Mouse (Mus musculus): ENCODE results near the gene Lamc3. TPM values are rescaled to one million over a fixed set of nuclear protein-coding genes. Genes with fewer than 3 reads are reported as not detected.

Gene Lamc3
- 0.02 TPM for polyA plus RNA-seq (2012; fragmentation: generic; extraction: Trizol)
- long read RNA-seq, experiment 1, result 0 reads
- long read RNA-seq, experiment 2, partial matches to known transcripts, result 1 of 3 reads
- long read RNA-seq, experiment 2, other reads (novel, unspliced or antisense), result 2 of 3 reads

DNA sequence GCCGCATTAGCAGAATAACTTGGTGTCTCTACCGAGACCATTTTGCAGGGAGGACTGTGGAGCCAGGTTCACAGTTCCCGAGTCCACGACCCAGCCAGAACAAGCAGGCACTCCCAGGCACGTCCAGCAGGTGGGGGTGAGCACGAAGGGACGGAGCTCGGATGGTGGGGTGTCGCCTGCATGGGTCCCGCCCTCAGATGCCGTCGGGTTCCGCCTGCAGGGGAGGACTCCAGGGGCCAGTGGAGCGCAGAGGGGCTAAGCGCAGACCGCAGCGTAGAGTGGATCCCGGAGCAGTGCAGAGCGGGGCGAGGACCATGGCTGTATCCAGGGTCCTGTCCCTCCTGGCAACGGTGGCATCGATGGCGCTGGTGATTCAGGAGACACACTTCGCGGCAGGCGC lies at the start of gene Lamc3:
Gene Lamc3 (plus strand): TSS at position 262 of the 400 bp plus-strand sequence.
- no peaks in the 10 kb centered on the region for H3K79me2 ChIP-seq (ENCODE audit: control insufficient read depth, insufficient read depth)
- H3K4me3 ChIP-seq (ENCODE audit: insufficient read depth, poor library complexity, severe bottlenecking), result no peak within 1 kb of the TSS
- H3K27me3 ChIP-seq (ENCODE audit: control insufficient read depth, insufficient read depth, insufficient read length), result peaks cover 83% of the 10 kb centered on the region
- no peak within 1 kb of the TSS for H3ac ChIP-seq (ENCODE audit: control insufficient read depth, insufficient read length, low read depth)
- H3K36me3 ChIP-seq (ENCODE audit: control insufficient read depth, insufficient read depth), result no peaks in the 10 kb centered on the region
- H3K79me3 ChIP-seq (ENCODE audit: low read depth), result no peaks in the 10 kb centered on the region
- no peak for TF ChIP-seq MYOG (IDR thresholded peaks at IDR 0.05; ENCODE audit: control insufficient read depth, extremely low read depth, insufficient read length)
- TF ChIP-seq MYOD1 (IDR thresholded peaks at IDR 0.05; ENCODE audit: control insufficient read depth, insufficient read length, low read depth), result no peak
- no peak for TF ChIP-seq FOSL1 (IDR thresholded peaks at IDR 0.05; ENCODE audit: insufficient read depth, low read length, poor library complexity, severe bottlenecking)
- TF ChIP-seq CTCF (IDR thresholded peaks at IDR 0.05; ENCODE audit: control insufficient read depth, insufficient read depth, insufficient read length), result peak; percentile 48
- no peak for TF ChIP-seq USF1 (IDR thresholded peaks at IDR 0.05; ENCODE audit: low read depth)

DNA sequence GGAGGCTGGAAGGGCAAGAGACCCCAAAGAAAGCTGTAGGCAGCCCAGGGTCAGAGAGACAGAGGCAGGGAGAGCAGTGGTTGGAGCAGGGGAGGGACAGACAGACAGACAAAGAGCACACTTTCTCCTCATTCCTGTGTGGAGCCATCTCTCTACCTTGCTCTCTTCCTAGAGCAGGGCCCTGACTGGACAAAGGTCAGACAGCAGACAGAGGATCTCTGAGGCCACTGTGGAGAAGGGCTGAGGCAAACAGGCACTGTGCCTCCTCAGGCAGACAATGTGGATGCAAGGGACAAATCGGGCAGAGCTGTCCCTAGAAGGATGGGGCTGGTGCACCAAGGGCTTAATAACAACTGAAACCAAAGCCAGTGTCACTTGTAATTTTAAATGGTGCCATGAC lies 48.2 kb upstream of the Lamc3 start:
- no peak for TF ChIP-seq MYOD1 (IDR thresholded peaks at IDR 0.05; ENCODE audit: control insufficient read depth, insufficient read length, low read depth)
- no peak for TF ChIP-seq CTCF (IDR thresholded peaks at IDR 0.05; ENCODE audit: control insufficient read depth, insufficient read depth, insufficient read length)
- no peak for TF ChIP-seq MYOG (IDR thresholded peaks at IDR 0.05; ENCODE audit: control insufficient read depth, extremely low read depth, insufficient read length)
- no peak for TF ChIP-seq FOSL1 (IDR thresholded peaks at IDR 0.05; ENCODE audit: insufficient read depth, low read length, poor library complexity, severe bottlenecking)
- TF ChIP-seq MAX (IDR thresholded peaks at IDR 0.05), result no peak
- no peak for TF ChIP-seq USF1 (IDR thresholded peaks at IDR 0.05; ENCODE audit: low read depth)
- TF ChIP-seq CEBPB (IDR thresholded peaks at IDR 0.05; ENCODE audit: low read depth), result no peak
- Histone ChIP-seq H3K36me3 (ENCODE audit: control insufficient read depth, insufficient read depth) (no peaks in the 10 kb centered on the region), H3ac (ENCODE audit: control insufficient read depth, insufficient read length, low read depth) (no peak overlapping the region), H3K4me3 (ENCODE audit: insufficient read depth, poor library complexity, severe bottlenecking) (no peak overlapping the region), H3K79me2 (ENCODE audit: control insufficient read depth, insufficient read depth) (no peaks in the 10 kb centered on the region), H3K79me3 (ENCODE audit: low read depth) (no peaks in the 10 kb centered on the region), H3K27me3 (ENCODE audit: control insufficient read depth, insufficient read depth, insufficient read length) (peaks cover 29% of the 10 kb centered on the region)

DNA sequence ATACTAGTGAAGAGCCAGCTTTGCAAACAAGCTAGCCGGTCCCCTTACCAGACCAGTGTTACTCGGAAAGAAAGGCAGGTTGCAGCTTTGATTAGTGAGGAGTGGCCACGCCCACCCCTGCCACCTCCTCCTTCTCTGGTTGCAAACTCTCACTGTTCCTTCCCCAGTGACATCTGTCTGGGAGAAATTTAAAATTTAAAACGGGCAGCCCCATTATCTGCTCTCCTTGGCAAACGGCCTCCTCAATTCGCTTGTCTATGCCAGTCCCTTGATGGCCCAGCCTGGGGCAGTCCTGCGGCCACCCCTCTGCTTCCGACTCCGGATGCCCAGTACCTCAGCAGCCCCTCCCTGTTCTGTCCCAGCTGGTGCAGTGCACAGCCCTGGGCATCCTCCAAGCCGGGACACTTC lies 42.4 kb upstream of the Lamc3 start:
- no peak for TF ChIP-seq MYOG (IDR thresholded peaks at IDR 0.05; ENCODE audit: control insufficient read depth, extremely low read depth, insufficient read length)
- TF ChIP-seq CTCF (IDR thresholded peaks at IDR 0.05; ENCODE audit: control insufficient read depth, insufficient read depth, insufficient read length), result no peak
- TF ChIP-seq USF1 (IDR thresholded peaks at IDR 0.05; ENCODE audit: low read depth), result no peak
- TF ChIP-seq MYOD1 (IDR thresholded peaks at IDR 0.05; ENCODE audit: control insufficient read depth, insufficient read length, low read depth), result no peak
- no peak for TF ChIP-seq FOSL1 (IDR thresholded peaks at IDR 0.05; ENCODE audit: insufficient read depth, low read length, poor library complexity, severe bottlenecking)
- no peak for TF ChIP-seq MAX (IDR thresholded peaks at IDR 0.05)
- no peak for TF ChIP-seq CEBPB (IDR thresholded peaks at IDR 0.05; ENCODE audit: low read depth)
- Histone ChIP-seq H3ac (ENCODE audit: control insufficient read depth, insufficient read length, low read depth) (no peak overlapping the region), H3K79me2 (ENCODE audit: control insufficient read depth, insufficient read depth) (no peaks in the 10 kb centered on the region), H3K36me3 (ENCODE audit: control insufficient read depth, insufficient read depth) (no peaks in the 10 kb centered on the region), H3K27me3 (ENCODE audit: control insufficient read depth, insufficient read depth, insufficient read length) (peaks cover 58% of the 10 kb centered on the region), H3K4me3 (ENCODE audit: insufficient read depth, poor library complexity, severe bottlenecking) (no peak overlapping the region), H3K79me3 (ENCODE audit: low read depth) (no peaks in the 10 kb centered on the region)

DNA sequence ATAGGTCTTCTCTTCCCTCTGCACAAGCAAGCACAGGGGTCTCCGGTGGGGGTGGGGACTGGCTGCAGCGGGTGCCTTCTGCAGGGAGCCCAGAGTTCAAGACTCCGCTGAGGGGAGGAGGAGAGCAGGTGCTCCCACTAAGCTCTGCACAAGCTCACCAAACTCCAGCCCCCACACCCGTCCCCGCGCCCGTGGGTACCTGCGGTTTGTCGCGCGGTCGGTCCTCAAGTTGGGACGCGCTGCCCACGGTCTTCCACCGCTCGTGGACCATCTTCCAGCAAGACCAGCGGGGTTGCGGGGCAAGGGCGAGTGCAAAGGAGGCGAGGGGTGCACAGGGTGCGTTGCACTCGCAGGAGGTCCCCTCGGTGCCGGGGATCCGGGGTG lies 41.6 kb upstream of the Lamc3 start:
- Histone ChIP-seq H3K27me3 (ENCODE audit: control insufficient read depth, insufficient read depth, insufficient read length) (peaks cover 52% of the 10 kb centered on the region), H3K4me3 (ENCODE audit: insufficient read depth, poor library complexity, severe bottlenecking) (no peak overlapping the region), H3K79me3 (ENCODE audit: low read depth) (no peaks in the 10 kb centered on the region), H3ac (ENCODE audit: control insufficient read depth, insufficient read length, low read depth) (no peak overlapping the region), H3K79me2 (ENCODE audit: control insufficient read depth, insufficient read depth) (no peaks in the 10 kb centered on the region), H3K36me3 (ENCODE audit: control insufficient read depth, insufficient read depth) (no peaks in the 10 kb centered on the region)
- TF ChIP-seq CTCF (IDR thresholded peaks at IDR 0.05; ENCODE audit: control insufficient read depth, insufficient read depth, insufficient read length), result no peak
- TF ChIP-seq USF1 (IDR thresholded peaks at IDR 0.05; ENCODE audit: low read depth), result no peak
- TF ChIP-seq MAX (IDR thresholded peaks at IDR 0.05), result no peak
- no peak for TF ChIP-seq CEBPB (IDR thresholded peaks at IDR 0.05; ENCODE audit: low read depth)
- TF ChIP-seq FOSL1 (IDR thresholded peaks at IDR 0.05; ENCODE audit: insufficient read depth, low read length, poor library complexity, severe bottlenecking), result no peak
- TF ChIP-seq MYOG (IDR thresholded peaks at IDR 0.05; ENCODE audit: control insufficient read depth, extremely low read depth, insufficient read length), result no peak
- TF ChIP-seq MYOD1 (IDR thresholded peaks at IDR 0.05; ENCODE audit: control insufficient read depth, insufficient read length, low read depth), result no peak

DNA sequence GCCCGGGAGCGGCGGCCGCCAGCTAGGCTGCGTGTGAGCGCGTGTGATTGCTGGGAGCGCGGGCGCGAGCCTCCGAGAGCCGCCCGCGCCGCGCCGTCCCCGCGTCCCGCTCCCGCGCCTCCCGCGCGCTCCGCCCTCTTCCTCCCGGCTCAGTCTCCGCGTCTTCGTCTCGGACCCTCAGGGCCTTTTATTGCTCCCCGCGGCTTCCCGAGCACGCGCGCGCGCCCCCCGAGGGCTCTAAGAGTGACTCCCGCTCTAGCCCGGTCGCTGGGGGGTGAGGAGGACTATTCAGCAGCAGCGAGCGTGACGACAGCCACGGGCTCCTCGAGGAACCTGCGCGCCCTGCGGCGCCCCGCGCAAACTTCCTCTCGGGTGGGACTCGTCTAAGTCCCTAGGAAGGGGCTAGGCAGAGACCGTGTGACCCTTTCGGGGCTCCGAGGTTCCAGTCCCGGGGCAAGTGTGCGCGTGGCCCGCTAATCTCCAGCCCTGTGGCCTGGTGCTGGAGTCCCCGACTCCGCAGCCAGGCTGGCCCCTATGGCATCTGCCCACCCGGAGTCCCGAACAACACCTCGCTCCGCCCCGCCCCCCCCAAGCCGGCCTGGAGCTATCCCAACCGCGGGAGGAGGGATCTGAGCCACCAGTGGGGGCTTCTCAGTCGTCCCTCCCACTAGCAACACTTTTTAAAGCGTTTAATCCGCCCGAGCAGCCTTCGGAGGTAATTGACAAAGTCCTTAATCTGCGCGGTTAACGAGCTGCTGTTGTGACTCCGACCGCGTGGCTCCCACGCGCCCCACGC lies 41.0 kb upstream of the Lamc3 start, which contains the start of gene Fibcd1:
Gene Fibcd1 (minus strand): TSS at position 110 of the 796 bp plus-strand sequence.
- TF ChIP-seq CTCF (IDR thresholded peaks at IDR 0.05; ENCODE audit: control insufficient read depth, insufficient read depth, insufficient read length) (no peak), MYOG (IDR thresholded peaks at IDR 0.05; ENCODE audit: control insufficient read depth, extremely low read depth, insufficient read length) (no peak), MYOD1 (IDR thresholded peaks at IDR 0.05; ENCODE audit: control insufficient read depth, insufficient read length, low read depth) (no peak), CEBPB (IDR thresholded peaks at IDR 0.05; ENCODE audit: low read depth) (no peak), USF1 (IDR thresholded peaks at IDR 0.05; ENCODE audit: low read depth) (no peak), FOSL1 (IDR thresholded peaks at IDR 0.05; ENCODE audit: insufficient read depth, low read length, poor library complexity, severe bottlenecking) (no peak), MAX (IDR thresholded peaks at IDR 0.05) (no peak)

More for the DNA sequence above, 41.0 kb upstream of the Lamc3 start, which contains the start of gene Fibcd1:
- Histone ChIP-seq H3K4me3 (ENCODE audit: insufficient read depth, poor library complexity, severe bottlenecking) (no peak within 1 kb of the TSS), H3ac (ENCODE audit: control insufficient read depth, insufficient read length, low read depth) (peak within 1 kb of the TSS; percentile 51), H3K79me3 (ENCODE audit: low read depth) (no peaks in the 10 kb centered on the region), H3K36me3 (ENCODE audit: control insufficient read depth, insufficient read depth) (no peaks in the 10 kb centered on the region), H3K27me3 (ENCODE audit: control insufficient read depth, insufficient read depth, insufficient read length) (peaks cover 47% of the 10 kb centered on the region), H3K79me2 (ENCODE audit: control insufficient read depth, insufficient read depth) (no peaks in the 10 kb centered on the region)

Data from C2C12 (cell line).